Mouse (Mus musculus): ENCODE results near the gene Oas2. TPM values are rescaled to one million over a fixed set of nuclear protein-coding genes. Genes with fewer than 3 reads are reported as not detected.
"Not testable (repeated sequence)": the region's sequence is repeated elsewhere in the genome, so short reads cannot be mapped to it uniquely, and the experiment has no call there.

Gene Oas2
- under 1 TPM; 0.57 to 0.78 TPM for total RNA-seq (2021)

DNA sequence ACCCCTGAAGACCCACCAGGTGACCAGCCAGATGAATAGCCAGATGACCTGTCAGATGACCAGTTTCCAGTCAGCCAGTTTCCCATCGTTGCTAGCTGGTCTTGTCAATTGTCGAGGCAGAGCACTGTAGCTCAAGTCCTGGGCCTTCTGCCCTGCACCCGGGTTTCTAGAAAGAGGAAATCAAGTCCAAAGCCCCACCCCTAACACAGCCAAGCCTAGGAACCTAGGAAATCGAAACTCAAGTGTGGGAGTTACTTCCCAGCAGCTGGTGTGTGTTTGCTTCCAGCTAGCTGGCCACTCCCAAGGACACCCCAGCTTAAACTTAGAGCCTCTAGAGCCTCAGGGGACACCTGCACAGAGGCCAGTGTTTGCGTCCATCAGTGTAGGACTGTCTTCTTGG, at the start of gene Oas2:
TSS of gene Oas2 (minus strand) at position 166 of the 400 bp plus-strand sequence.
- intact Hi-C loops (cut with DNase I): no loop called here
- no peak for DNase-seq (ENCODE audit: low spot score)

DNA sequence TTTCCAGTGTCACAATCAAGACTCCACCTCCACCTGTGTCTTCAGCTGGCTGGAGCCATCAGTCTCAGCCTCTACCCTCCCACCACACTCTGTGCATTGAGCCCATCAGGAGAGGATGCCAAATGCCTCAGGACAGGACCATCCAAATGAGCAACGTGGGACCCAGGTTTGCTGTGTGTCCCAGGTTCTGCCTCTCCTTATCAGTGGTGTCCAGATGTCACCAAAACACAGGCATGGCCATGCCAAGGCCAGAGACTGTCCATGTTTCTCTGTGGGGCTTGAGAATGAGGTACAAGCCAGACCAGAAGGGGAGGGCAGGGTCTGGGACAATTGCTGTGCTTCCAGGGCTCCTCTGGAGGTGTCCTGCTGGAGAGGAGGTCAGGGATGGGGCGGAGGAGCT, 49.3 kb upstream of the Oas2 start:
- intact Hi-C loops (cut with DNase I); DNase-seq (ENCODE audit: low spot score): not testable (repeated sequence)

DNA sequence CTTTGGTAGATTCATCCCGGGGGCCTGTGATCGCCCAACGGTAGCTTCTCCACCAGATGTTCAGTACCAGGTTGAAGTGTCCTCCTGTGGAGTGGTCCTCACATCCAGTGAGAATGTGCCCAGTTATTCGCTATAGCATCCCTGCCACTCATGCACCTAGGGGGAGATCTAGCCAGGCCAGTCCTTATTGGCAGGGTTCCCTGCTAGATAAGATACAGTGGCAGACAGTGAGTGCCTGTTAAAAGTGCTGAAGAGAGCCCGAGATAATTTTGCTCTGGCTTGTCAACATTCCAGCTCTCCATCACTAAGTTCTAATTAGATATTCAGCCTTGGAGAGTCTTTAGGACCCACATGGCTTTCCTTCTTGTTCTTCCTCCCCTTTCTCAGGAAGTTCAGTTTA, 48.5 kb upstream of the Oas2 start:
- DNase-seq (ENCODE audit: low spot score); intact Hi-C loops (cut with DNase I): not testable (repeated sequence)

DNA sequence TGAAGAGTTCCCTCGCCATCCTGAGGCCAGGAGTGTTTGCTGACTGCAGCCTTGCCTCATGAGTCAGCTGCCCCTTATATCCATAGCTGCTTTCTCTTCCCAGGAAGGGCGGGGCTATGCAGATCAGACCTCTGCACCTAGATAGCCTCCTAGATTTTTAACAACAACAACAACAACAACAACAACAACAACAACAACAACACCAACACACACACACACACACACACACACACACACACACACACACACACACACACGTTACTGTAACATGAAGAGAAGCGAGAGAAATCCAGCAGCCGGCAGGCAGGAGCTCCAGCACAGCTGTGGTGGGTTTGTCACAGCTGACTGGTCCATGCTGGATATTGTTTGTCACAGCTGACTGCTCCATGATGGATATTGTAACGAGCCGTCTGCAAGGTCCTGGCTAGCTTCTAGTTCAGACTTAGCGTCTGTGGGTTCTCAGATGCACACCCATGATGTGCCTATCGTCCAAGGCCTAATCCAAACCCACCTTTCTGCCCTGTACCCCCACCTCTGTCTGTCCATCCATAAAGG, 45.9 kb upstream of the Oas2 start, which contains the start of gene Oas1e:
TSS of gene Oas1e (minus strand) at position 51 of the 555 bp plus-strand sequence.
- DNase-seq (ENCODE audit: low spot score); intact Hi-C loops (cut with DNase I): not testable (repeated sequence)

DNA sequence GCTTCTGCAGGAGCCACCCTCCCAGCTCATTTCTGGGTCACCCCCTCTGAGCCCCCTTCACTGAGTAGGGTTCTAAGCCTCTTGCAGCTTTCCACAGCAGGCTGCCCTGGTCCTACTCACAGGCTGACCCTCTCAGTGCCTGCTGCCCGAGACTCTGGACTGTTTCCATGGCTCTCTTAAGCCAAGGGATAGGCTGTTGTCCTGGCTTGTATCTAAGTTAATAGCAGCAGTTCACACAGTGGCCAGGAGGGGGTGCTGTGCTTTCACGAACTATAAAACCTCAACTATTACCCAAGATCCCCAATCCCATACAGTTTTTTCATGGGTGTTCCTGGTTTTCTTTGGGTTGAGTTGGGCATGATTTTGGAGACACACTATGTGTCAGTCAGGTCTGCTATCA, 43.4 kb upstream of the Oas2 start:
- no peak for DNase-seq (ENCODE audit: low spot score)
- intact Hi-C loops (cut with DNase I): no loop called here

DNA sequence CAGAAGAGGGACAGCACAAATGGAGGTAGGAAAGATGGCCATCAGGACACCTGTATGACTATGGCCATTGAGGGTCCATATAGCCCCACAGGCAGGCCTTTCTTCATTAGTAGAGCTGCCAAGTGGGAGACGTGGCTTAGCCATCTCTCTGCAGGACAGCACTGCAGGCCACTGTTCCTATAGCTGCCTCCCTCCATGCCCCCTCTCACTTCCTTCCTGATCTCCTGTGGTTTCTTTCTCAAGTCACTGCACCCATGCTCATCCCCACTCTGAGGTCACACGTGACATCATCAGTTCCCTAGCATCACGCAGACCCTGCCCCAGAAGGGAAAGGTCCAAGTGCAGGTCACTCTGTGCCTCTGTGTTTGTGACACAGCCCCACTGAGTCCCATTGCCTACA, 37.4 kb upstream of the Oas2 start:
- no peak for DNase-seq (ENCODE audit: low spot score)
- intact Hi-C loops (cut with DNase I): no loop called here

DNA sequence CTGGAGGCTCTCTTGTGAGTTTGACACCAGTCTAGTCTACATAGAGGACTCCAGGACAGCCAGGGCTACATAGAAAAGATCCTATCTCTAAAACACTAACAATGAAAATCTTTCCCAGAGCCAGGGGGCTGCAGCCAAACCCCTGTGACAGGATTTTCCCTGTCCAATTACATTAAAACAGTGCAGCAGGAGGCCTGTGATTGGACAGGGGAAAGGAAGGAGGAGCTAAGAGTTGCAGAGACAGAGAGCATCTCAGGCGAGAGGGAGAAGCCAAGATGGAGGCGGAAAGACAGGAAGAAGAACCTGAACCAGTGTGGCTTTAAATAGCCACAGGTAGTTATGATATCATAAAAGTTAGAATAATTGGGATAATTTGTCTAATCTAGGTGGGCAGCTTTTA, 32.8 kb upstream of the Oas2 start:
- intact Hi-C loops (cut with DNase I): no loop called here
- DNase-seq (ENCODE audit: low spot score): no peak

DNA sequence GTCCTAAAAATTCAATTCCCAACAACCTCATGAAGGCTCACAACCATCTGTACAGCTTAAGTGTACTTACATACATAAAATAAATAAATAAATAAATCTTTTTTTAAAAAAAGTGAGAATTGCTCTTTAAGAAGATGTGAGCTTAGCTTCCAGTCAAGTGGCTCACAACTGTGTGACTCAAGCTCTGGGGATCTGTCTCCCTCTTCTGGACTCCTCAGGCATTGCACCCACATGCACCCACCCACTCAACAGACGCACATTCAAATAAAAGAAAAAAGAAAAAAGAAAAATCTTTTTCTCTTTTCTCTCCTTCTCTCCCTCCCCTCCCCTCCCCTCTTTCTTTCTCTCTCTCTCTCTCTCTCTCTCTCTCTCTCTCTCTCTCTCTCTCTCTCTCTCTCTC, 32.0 kb upstream of the Oas2 start:
- intact Hi-C loops (cut with DNase I): no loop called here
- no peak for DNase-seq (ENCODE audit: low spot score)

DNA sequence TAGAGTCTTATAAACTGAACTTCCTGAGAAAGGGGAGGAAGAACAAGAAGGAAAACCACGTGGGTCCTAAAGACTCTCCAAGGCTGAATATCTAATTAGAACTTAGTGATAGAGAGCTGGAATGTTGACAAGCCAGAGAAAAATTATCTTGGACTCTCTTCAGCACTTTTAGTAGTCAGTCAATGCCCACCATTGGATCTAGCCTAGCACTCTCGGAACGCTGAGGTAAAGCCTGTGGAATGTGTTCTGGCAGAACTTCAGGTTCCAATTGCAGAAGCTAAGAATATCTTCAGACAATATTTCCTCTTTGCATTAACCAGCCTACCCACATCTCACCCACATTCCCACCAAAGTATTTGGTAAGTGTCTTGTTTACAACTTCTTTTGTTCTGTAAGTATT, 30.3 kb upstream of the Oas2 start:
- no peak for DNase-seq (ENCODE audit: low spot score)

DNA sequence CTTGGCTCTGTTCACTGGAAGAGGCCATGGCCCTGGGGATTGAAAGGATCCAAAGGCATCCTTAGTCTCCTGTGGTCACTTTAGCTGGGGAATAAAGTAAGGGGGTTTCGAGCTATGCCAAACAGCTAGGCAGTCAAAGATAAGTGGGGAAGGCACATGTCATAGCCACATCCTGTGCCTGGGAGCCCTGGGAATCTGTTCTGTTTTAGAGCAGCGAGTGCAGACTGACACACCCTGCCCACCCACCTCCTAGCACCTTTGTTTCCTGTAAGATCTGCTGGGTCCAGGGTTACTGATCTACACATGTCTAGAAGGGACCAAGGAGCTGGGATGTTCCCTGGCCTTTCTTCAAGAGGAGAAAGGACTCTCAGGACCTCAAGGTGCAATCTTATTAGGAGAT, 29.3 kb upstream of the Oas2 start:
- no peak for DNase-seq (ENCODE audit: low spot score)
- intact Hi-C loops (cut with DNase I): no loop called here

More for the DNA sequence above, 30.3 kb upstream of the Oas2 start:
- intact Hi-C loops (cut with DNase I): no loop called here

DNA sequence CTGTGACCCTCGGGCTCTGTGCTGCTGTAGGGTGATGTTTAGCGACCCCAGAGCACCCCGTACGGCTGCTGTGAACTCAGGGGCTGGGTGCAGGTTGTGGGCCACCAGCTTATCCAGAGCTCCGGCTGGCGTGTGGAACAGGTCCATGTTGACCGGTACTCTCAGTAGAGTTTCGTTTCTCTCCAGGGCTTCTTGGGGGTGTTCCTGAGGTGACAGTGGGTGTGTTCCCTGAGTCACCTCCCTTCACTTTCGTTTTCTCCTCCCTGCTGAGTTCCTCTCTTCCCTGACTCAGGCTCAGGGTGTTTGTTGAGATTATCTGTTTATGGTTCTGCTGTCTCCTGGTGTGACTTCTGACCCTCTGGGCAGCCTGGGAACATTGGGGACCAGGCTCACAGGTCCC, 27.8 kb upstream of the Oas2 start, which contains the start of gene Oas3:
TSS of gene Oas3 (minus strand) at position 184 of the 400 bp plus-strand sequence.
- DNase-seq (ENCODE audit: low spot score): no peak
- intact Hi-C loops (cut with DNase I): no loop called here

DNA sequence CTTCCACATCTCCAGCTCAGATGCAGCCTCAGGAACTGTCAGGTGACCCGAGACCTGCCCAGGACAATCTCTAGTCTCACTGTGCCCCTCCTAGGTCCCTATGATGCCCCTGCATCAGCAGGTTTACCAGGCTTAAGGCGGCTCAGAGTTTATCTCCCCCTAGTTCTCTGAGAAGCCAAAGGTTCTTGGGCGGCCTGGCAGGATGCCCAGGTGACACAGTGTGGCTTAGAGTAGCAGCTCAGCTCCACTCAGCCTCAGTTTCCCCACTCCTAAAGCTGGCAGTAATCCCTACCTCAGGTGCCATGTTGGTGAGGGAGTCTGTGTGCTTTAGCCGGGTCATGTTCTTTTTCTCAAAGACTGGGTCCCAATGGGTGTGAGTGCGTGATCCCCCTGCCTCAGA, 27.1 kb upstream of the Oas2 start:
- intact Hi-C loops (cut with DNase I): no loop called here
- no peak for DNase-seq (ENCODE audit: low spot score)

DNA sequence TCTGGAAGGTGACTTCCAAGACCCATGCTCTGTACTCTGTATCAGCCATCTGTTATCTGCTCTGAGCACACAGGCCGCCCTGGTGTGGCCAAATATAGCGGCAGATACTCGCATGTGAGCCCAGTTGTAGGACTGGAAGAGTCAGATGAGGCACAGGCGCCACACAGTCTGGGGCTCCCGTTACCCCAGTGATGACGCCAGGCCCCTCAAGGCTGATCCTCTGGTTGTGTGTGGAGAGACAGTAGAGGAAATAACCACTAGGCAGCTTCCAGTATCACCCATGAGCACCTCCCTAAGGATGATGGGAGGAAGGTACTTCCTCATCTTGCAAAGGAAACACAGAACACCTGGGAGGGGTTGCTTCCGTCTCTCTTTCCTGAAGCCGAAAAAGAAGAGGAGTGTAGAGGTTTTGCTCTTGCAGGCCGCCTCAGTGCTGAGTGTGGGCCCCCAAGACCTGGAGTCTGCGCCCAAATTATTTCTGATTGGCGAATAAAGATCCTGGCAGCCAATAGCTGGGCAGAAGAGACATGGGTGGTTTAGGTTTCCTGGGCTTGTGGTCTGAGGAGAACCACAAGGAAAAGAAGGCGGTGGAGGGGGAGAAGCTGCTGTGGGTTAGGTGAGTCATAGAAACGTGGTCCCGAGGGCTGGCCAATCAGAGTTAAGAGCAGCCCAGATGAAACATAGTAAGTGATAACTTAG, 25.8 kb upstream of the Oas2 start:
- DNase-seq (ENCODE audit: low spot score): no peak
- intact Hi-C loops (cut with DNase I): no loop called here

DNA sequence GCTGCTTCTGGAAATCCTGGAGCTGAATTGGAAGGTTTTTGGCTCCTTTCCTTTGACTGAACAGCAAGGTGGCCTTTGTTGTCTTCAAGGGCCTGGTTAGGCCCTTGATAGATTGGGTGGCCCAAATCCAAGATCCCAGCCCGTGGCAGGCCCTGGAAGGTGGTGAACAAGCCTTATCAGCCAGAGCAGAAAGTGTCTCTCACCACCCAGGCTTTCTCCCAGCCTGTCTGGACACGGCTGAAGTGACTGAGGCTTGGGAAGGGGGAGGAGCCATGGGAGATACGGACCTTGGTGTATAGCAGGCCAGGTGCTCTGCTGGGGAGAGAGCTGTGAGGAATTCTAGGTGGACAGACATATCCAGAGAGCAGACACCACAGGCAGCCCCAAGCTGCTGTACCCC, 19.7 kb upstream of the Oas2 start:
- intact Hi-C loops (cut with DNase I): no loop called here
- no peak for DNase-seq (ENCODE audit: low spot score)

DNA sequence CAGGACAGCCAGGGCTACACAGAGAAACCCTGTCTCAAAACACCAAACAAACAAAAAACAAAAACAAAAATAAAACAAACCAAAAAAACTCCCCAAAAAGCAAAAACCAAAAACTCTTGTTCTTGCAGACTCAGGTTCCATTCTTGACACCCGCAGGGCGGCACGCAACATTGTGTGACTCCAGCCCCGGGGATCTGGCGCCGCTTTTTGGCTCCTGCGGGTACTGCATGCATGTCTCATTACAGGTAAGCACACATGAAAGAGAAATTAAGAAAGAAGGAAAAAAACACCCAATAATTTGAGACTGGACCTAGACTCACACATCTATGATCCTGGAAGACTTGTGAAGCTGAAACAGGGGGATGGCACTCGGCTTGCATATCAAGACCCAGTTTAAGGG, 15.4 kb upstream of the Oas2 start:
- intact Hi-C loops (cut with DNase I): no loop called here
- no peak for DNase-seq (ENCODE audit: low spot score)

DNA sequence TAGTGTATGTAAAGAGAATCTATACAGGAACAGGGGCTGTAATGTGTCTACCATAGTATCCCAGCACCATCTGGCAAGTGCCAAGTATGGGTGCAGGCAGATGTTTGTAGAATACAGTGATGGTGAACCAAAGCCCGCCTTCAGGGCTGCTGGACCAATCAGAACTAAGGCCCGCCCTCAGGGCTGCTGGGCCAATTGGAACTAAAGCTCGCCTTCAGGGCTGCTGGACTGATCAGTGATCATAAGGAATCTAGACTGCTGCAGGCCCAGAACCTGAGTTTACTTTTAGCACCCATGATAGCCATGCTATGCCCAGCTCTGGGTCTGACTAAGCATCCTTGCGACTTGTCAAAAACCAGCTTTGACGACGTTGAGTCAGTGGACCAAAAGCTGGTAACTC, 12.2 kb upstream of the Oas2 start:
- DNase-seq (ENCODE audit: low spot score): no peak
- intact Hi-C loops (cut with DNase I): no loop called here

DNA sequence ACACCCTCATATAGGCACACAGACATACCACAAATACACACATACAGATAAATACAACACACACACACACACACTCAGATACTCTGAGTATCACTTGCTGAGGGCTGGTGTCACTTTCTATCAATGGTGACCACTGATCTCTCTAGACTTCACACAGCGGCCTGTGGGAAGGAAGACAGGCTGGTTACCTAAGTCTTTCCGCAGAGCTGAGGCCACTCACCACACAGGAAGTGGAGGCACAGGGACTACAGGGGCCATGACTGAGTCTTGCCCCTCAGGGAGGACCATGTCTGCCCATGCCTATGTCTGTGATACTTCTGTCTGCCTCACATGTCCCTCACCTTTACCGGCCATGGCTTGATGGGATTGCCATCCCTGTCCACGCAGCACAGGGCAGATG, 4.6 kb upstream of the Oas2 start:
- DNase-seq (ENCODE audit: low spot score): no peak
- intact Hi-C loops (cut with DNase I): no loop called here

DNA sequence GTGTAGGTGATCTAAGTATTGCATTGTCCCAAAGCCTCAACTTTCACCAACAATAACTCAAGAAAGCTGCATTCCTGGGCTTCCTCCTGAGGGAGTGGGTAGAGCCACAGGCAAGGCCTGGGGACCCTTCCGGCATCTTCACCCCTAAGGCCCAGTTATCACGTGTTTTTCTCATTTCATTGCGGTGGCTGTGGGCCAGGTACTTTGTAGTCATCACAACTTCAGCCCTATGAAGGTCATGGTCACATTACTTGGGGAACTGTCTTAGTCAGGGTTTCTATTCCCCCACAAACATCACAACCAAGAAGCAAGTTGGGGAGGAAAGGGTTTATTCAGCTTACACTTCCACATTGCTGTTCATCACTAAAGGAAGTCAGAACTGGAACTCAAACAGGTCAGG, 3.1 kb upstream of the Oas2 start:
- no peak for DNase-seq (ENCODE audit: low spot score)
- intact Hi-C loops (cut with DNase I): no loop called here

DNA sequence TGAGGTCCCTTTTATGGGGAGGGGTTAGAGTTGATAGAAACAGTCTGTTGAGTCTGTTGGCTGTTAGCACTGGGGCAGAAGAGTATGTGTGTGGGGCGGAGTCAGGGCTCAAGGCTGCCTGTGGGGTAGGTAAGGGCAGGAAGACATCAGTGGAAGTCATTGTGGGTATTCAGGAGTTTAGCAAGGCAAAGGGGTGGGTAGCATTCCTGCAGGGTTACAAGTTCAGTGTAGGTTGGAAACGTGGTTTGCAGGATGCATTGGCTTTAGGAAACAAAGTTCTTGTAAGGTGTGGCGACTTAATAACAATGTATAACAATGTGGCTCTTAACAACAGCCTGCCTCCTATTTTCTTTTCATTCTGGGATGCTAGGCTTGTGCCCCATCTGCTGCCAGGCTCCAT, 1.6 kb upstream of the Oas2 start:
- DNase-seq (ENCODE audit: low spot score): no peak
- intact Hi-C loops (cut with DNase I): no loop called here

DNA sequence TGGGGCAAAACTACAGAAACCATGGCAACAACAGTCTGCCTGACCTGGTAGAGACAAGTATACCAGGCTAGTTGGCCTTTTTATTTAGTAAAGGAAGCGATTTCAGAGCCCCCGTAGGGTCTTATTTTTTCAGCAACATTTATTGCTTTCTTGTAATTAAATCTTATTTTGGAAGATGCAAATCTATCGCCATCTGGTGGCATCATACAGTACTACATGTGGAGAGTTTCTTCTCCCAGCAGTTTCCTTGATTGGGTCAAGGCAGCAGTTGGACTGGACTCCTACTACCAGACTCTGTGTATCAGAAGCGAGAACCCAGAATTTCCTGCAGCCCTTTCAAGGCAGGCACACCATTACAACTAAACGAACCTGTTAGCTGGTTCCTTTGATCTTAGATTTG, 3.2 kb downstream of the Oas2 start:
- intact Hi-C loops (cut with DNase I): loop anchor here (1.0 kb wide), 2 partner anchors 67 to 127 kb away; no protein-coding TSS in a partner anchor
- no peak for DNase-seq (ENCODE audit: low spot score)

DNA sequence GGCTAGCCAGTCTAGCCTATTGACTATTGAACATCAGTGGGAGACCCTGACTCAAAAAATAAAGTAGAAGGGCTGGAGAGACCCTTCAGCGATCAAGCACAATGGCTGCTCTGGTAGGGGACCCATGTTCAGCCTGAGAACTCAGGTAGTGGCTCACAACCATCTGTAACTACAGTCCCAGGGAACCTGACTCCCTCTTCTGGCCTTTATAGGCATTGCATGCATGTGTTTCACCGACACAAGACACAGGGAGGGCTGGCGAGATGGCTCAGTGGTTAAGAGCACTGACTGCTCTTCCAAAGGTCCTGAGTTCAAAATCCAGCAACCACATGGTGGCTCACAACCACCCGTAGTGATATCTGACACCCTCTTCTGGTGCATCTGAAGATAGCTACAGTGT, 7.5 kb downstream of the Oas2 start:
- intact Hi-C loops (cut with DNase I): loop anchor here (2.0 kb wide), 1 partner anchor 121 kb away; no protein-coding TSS in a partner anchor
- no peak for DNase-seq (ENCODE audit: low spot score)
